Mouse (Mus musculus): ENCODE measurements at regions not wholly inside any gene's neighbourhood (a gene's known extent, or its start where the extent isn't known, plus 50 kb on each side); places are given as distances from the start of the nearest gene placed in this dataset.

DNA sequence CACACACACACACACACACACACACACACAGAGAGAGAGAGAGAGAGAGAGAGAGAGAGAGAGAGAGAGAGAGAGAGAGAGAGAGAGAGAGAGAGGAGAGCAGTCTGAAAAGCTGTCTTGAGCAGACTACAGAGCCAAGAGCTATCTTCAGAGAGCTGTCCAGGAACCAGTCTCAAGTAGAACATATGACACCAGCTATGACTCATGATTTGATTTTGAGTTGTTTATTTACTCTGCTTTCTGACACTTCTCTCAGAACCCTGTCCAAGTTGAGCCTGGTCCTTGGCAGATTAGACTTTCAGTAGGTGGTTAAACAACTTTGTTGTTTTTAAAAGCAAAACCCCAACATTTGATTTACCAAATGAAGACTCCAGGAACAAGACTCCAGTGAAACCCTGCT is 420.8 kb upstream of the Lcorl start:
- no peak for DNase-seq (ENCODE audit: extremely low spot score in 1 of 2, low spot score in 1 of 2)

DNA sequence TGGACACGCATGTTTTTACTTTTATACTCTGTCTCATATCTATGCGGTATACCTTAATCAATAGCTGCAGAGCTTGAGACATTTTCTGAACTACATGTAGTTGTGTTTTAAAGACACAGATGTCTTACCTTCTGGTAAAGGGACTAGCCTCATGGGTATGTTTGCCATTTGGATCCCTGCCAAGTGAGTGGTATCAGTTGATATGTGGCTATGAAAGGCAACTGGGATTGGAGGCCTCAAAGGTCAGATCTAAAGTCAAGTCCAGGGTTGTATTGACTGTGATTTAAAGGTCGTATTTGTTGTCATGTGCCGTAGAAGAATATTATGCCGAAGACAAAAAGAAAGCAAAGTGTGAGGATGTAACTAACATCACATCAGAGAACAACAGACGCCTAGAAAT is 399.3 kb upstream of the Lcorl start:
- no peak for DNase-seq (ENCODE audit: extremely low spot score in 1 of 2, low spot score in 1 of 2)

DNA sequence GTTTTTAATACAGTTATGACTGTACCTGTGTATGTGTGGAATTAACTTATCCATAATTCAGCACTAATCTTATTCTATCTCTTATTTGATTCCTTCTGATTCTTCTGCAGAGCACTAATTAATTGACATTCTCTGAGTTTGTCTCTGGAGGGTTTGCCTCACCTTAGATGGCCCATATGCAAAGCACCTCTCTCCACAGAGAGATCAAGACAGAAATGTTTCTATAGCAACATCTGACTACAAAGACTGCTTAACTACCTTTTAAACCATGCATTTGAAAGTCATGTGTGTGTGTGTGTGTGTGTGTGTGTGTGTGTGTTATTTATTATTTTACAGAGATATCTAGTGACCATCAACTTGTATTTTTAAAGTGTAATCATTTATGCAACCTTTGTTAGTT is 396.5 kb upstream of the Lcorl start:
- DNase-seq (ENCODE audit: extremely low spot score in 1 of 2, low spot score in 1 of 2) = no peak

DNA sequence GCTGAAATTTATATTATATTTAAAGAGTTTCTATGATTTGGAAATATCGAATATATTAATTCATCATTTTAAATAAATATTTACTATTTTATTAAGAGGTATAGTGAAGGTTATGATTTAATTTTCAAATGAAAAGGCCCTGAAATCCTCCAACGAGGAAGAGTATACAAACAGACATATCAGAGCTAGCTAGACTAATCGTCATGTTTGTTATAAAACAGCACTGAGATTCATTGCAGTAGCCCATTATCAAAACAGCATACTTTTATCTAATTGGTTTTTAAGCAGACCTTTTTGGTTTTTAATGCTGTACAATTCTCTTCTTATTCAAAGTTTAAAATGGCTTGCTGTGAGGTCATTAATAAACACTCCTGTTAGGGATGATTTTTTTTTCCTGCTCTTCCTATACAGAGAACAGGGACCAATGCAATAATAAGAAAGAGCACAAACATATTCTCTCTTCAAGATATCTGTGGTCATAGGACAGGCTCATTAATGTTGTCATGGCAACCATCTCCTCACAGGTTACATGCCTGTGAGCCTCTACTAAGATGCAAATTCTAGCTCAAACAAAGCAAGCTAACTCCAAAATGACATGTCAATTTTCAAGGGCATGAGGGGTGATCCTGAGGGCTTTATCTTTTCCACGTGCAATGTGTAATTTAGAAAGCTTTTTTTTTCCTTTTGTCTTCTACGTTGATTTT is 378.1 kb upstream of the Lcorl start:
- DNase-seq (ENCODE audit: extremely low spot score in 1 of 2, low spot score in 1 of 2) = no peak

DNA sequence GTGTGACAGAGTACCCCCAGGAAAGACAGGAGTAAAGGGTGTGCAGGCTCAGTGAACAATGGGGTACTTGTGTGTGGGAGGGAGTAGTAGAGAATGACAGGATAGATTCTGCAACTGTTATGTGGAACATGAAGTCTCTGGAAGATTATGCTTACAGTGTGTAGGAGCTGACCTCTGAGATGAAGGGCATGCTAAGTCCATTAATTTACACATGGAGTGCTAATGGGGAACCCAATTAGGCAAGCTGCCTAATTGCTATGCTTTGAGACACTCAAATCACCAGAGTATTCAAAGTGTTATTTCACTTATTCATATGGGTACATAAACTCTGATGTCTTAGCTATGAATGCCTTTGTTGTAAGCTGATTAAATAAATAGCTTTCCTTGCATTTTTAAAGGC is 375.4 kb upstream of the Lcorl start:
- DNase-seq (ENCODE audit: extremely low spot score in 1 of 2, low spot score in 1 of 2) = no peak

DNA sequence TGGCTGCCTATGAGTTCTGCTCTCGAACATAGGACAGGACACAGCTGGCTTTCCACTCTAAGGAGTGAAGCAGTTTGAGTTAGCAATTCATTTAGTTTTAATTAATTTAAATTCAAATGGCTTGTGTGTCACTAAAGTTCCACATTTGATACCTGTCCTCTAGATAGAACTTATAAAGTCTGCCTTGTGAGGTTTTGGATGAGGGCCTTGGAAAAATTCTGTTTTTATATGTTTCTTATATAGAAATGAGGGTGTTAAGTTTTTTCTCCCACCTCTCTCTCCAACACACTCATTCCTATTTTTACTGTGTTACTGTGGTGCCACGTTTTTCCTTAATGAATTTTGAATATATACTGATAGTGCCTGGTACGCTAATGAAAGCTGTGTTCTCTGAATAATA is 371.3 kb upstream of the Lcorl start:
- DNase-seq (ENCODE audit: extremely low spot score in 1 of 2, low spot score in 1 of 2) = no peak

DNA sequence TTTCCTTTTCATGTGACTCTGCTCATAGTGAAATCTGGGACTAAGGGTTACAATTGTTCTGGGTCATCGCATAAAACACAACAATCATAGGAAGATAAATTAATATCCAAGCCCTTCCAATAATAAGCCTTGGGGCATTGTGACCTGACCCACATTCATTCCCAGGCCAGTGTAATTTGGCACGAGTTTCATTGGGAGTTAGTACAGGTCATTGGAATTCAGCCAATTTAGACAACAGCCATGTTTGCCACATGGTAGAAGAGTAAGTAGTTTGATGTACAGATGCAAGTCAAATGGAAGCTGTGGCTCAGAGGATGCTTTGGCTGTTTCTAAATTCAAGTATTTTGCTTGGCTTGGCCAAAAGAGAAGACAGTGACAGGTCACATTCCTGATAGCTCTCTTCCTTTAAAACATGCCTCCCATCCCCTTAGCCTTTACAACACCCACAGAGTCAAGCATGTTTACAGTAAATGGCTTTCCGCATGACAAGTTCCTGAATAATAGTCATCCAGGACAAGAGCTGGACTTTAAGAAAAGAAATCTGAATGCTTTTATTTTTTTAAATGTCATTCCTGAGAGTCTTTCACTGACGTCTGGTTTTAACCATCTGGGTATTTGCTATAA is 355.5 kb upstream of the Lcorl start:
- DNase-seq (ENCODE audit: extremely low spot score in 1 of 2, low spot score in 1 of 2) = no peak

DNA sequence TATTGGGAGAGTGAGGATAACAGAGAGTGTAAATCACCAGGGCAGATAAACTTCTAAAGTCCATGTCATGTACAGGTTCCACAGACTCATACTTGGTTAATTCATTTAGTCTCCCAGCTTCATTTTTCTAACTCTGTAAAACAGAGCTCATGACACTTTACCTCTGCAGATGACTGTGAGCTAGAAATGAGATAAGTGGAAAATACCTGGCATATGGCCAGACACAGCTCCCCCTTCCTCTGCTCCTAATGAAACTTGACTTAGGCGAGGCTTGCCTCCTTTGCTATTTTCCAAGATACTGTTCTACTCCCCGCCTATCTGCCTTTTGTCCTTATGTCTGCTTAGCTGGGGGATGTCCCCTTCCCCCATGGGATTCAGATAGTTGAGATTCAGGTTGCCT is 351.7 kb upstream of the Lcorl start:
- no peak for DNase-seq (ENCODE audit: extremely low spot score in 1 of 2, low spot score in 1 of 2)

DNA sequence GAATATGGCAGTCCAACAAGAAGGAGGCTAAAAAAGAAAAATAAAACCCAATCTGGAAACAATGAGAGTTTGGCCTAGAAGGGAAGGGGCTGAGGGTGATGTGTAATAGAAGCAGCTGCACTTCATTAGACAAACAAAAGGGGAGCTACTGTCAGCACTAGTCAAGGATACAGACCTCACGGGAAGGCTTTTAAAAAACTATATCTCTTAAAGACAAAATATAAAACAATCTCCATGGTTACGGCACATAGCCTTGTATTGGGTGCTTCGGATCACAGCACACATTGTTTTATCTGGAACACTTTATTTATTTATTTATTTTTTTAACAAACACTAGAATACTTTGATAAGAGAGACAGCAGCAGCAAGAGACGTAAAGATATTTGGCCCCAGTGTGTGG is 346.3 kb upstream of the Lcorl start:
- no peak for DNase-seq (ENCODE audit: extremely low spot score in 1 of 2, low spot score in 1 of 2)

DNA sequence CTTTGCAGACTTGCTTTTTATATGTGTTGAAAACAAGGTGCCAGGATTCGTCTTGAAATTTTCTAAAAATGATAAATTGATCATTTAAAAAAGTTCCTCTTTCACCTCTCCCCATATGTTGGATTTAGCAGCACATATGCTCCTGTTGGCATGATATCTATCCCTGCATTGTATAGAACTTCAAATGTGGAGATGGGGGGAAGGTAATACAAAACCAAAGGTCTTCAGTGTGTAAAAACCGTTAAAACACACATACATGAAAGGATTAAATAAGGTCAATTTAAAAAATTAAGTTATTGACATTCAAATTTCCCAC is 345.0 kb upstream of the Lcorl start:
- DNase-seq (ENCODE audit: extremely low spot score in 1 of 2, low spot score in 1 of 2) = peak in 1 of 2 experiments; percentile 36

DNA sequence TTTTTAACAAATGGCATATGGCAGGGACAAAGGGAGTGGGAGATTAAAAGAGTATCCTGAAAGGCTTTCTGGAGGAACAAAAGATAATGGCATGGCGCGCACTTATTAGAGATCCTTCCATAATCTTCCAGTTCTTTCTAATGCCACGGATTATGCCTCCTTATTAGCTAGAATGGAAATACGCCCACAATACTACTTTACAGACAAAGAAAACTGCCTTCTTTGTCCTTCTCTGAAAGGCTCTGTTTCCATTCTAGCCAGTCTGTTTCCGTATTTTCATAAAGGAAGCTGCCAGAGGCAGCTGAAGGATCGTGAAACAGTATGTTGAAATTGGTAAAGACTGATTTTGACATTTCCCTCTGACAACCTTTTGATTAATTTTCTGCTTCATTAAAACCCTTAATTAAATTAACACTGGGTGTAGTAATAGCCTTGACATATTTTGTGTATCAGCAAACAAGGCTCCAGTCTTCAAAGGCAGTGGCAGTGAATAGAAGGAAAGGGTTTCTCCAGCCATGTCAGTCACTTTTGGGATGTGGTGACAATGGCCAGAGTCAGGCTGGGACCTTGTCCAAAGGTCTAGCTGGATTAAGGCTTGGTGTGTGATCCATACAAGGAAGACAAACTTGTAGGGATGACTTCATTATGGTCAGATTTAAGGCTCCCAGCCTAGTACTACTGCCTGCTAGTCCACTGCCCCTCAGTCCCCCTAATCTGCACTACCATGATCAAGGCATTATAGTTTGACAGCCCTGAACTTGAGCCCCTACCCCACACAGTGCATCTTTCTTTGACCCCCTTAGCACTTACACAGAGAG is 344.4 kb upstream of the Lcorl start:
- DNase-seq (ENCODE audit: extremely low spot score in 1 of 2, low spot score in 1 of 2) = no peak

DNA sequence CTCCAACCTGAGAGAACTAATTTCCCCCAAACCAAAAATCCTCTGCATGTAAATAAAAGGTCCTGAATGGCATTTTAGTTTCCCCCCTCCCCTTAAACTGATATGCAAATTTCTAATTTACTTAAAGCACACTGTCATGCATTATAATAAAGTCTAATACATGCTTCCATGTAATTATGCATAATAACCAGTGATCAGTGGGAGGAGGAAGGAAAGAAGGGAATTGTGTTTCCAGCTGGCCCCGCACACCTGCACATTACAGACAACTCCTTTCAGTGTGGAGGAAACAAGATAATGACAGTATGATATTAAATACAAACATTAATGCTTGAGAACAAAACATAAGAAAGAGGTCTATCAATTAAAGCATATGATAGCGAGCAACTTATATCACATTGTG is 329.5 kb upstream of the Lcorl start:
- no peak for DNase-seq (ENCODE audit: extremely low spot score in 1 of 2, low spot score in 1 of 2)

DNA sequence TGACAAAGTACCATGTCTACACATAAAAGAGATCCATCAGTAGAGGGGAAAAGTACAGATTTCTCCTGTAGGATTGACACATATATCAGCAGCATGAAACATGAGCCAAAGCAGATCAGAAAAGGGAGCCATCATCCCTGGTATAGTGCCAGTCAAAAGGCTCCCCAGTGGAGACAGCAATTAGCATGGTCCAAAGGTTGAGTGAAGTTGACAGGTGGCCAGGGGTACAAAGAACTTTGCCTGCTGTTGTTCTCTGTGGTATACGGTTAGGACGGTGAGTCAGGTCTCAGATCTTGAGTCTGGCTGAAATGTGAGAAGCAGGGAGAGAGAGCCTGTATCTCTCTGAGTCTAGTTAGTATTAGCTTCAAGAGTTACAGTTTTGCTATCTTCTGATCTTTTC is 324.7 kb upstream of the Lcorl start:
- no peak for DNase-seq (ENCODE audit: extremely low spot score in 1 of 2, low spot score in 1 of 2)

DNA sequence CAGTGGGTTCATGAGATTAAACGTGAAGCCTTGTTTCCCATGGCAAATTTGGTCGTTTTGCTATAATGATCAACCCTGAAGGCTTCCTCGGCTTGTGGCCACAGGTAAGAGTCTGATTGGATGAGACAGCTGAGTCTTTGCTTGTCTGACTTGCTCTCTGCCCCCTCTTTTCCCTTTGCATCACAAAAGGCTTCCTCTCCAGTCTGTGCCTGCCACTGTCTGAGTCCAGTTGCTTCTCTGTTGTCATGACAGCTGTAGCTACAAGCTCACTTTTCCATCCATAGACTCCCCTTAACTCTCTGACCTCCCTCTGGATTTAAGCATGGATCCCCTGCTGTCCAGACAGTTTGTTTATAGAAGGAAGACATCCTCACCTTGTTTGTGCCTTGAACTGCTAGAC is 314.9 kb upstream of the Lcorl start:
- no peak for DNase-seq (ENCODE audit: extremely low spot score in 1 of 2, low spot score in 1 of 2)

DNA sequence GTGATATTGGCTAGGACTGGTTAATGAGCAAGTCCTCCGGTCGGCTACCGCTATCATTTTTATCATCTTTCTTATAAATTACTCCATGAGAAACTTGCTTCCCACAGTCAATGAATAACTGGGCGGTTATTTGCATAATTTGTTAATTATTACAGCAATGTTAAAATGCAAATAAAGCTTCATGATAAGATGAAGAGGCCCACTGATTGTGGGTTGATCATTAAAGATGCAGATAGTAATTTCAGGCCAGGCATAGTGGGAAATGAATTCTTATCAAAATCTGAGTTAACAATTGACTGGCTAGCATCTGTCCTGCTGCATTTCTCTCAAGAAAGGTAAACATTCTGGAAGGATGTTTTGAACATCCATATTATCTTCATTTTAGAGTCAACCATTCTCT is 303.4 kb upstream of the Lcorl start:
- no peak for DNase-seq (ENCODE audit: extremely low spot score in 1 of 2, low spot score in 1 of 2)

DNA sequence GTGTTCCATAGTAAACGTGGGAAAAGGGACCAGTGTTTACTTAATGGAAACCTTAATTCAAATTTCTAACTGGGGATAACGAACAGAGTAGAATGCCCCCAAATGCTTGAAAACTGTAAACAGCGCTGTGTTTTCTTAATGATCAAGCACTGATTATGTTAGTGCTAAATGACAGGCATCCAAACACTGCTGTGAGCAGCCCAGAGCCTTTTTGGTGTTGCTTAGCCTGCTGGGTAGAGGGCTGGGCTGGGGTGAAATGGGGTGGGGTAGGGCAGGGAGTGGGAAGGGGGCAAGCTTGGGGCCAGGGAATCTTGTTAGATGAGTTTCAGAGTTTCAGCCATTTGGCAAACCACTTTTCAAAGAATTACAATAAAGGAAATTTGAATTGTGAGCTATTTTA is 294.6 kb upstream of the Lcorl start:
- peak in 1 of 2 experiments; percentile 15 for DNase-seq (ENCODE audit: extremely low spot score in 1 of 2, low spot score in 1 of 2)

DNA sequence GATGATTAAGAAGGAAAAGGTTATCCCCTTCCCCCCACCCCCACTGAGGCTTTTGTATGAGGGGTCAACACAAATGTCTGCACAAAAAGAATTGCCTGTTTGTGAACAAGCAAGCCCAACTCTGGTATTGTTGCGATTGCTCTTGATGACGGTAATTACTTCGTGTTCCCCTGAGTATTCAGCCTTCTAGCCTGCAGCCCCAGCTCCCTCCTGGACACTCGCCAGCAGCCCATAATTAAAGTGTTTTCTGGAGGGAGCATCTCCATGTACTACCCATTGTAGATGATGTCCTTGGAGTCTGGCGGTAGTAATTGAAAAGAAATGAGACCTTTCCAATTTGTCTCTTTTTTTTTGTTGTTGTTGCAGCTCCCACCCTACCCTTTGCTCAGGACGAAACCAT is 293.4 kb upstream of the Lcorl start:
- no peak for DNase-seq (ENCODE audit: extremely low spot score in 1 of 2, low spot score in 1 of 2)

DNA sequence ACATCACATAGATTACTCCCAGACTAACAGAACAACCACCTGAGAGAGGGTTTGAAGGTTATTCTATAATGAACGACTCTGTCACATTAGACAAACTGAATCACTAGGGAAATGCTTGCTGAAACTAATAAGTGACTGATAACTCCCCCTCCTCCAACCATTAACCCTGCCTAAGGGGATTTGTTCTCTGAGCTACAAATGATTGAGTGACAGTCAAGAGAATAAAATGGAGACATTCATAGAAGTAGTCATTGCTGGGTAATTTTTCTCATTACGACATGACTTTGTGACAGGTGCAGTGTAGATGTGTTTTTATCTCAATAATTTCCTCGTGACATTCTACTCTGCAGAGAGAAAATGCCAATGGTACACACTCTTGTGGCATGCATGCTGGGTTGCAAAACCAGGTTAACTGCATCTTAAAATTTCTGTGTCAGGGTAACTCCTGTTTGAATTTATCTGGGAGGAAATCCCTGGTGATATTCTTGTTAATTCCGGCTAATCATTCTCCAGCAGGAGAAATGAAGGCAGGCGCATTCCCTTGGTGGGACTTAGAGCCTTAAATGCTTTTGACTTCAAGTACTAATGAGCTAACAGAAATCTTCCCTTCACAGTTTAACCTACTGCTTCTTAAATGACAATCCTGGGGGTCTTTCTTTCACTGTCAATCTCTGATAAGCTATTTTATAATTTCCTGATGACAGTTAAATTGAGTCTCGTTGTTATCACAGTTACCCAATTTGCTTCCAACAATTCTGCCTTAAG is 292.6 kb upstream of the Lcorl start:
- DNase-seq (ENCODE audit: extremely low spot score in 1 of 2, low spot score in 1 of 2) = no peak

DNA sequence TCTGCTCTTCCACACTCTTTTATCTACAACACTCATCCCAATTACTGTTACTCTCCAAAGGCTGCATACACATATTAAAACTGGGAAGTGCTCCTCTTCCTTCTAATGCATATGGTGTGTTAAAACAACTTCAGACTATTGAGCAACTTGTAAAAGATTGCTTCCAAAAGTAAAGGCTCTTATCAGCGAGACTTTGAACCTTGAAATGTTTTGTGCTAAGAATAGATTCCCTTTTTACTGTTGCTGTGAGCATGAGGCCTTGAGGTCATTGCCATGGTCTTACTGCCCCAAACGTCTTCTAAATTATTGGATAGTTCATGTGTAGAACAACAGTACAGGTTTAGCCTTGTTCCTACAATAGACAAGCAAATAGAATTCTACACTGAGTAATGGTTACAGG is 281.6 kb upstream of the Lcorl start:
- no peak for DNase-seq (ENCODE audit: extremely low spot score in 1 of 2, low spot score in 1 of 2)

DNA sequence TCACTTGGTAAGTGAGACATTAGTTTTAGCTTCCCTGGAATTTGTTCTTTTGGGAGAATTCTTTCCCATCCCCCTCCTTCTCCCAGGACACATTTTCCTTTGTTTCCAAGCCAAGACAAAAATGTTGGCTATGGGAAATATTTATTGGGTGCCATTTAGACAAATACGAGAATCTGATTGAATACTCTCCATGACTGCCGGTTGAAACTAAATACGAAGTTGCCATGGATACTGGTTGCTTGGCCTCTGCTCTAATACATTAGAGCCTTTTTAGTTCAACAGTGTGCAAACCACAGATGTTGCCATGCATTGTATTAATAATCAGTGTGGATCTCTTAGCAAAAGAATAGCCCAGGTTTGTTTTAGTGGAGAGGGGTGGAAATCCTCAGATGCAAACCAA is 280.3 kb upstream of the Lcorl start:
- no peak for DNase-seq (ENCODE audit: extremely low spot score in 1 of 2, low spot score in 1 of 2)

DNA sequence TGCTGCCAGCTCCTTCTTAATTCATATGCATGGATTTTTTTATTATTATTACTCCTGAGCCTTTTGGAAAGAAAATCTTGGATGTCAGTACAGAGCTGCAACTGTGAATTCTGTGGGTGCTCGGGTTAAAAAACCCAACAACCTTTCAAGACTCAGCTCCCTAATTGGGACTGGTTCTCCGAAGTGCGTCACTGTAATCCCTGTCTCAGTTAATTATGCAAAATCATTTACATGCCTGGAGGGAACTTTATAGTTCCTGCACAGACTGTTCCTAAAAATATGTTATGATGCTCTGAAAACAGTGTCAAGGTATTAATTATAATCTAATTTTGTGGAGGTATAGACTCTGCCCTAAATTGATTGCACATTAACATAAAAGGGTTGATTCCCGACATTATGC is 250.6 kb upstream of the Lcorl start:
- no peak for DNase-seq (ENCODE audit: extremely low spot score in 1 of 2, low spot score in 1 of 2)

Measured in frontal cortex, adult 2 months (tissue).